Mouse (Mus musculus) left cerebral cortex, postnatal 14 days (tissue): ENCODE results near the gene Fut2. TPM values are rescaled to one million over a fixed set of nuclear protein-coding genes. Genes with fewer than 3 reads are reported as not detected.

ENCODE experiments used
- DNase-seq, 2 experiments: peaks; one replicate each; pipeline ENCODE4 v3.0.0; 2021 to 2022; ENCODE audit warnings: low spot score in 2 of 2, mixed read lengths in 1 of 2
- intact Hi-C: fragments of 180-260 bp; cut with DNase I; formaldehyde crosslinking; loops from one replicate; pipeline ENCODE4 v1.15.1; 2025
- total RNA-seq, 2 experiments: library from RNA; stranded (reverse); gene quantifications; 2 replicates each; pipeline ENCODE4 v1.2.3; 2021

The Fut2 gene
- total RNA-seq, 2 experiments from 2014 or later, result 0.19 to 0.46 TPM

DNA sequence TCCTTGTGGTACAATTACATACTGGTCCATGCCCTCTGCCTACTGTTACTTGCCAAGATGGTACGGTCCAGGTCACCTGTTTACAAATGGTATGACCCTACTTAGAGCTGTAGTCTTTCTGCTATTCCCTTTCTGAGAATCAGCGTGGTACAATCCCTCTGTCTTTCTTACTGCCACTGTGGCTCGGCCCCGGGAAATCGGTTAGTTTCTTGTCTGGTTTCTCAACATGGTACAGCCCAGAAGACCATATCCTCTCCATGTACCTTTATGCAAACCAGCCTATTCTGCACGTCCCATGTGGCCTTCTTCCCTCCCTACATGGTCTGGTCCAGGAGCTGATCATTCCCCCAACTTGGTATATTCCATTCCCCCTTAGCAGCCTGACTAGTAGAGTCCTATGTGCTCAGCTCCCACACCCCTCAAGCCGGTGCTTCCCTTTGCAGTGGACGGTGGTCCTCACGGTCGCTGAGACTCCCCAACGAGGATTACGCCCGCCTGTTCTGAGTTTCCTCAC lies 37.9 kb upstream of the Fut2 start:
- intact Hi-C loops, result loop anchor here (10.0 kb wide), 1 partner anchor 239 kb away; the partner anchor contains the start of gene Bax
- peak; percentile 84 to 98 for DNase-seq

DNA sequence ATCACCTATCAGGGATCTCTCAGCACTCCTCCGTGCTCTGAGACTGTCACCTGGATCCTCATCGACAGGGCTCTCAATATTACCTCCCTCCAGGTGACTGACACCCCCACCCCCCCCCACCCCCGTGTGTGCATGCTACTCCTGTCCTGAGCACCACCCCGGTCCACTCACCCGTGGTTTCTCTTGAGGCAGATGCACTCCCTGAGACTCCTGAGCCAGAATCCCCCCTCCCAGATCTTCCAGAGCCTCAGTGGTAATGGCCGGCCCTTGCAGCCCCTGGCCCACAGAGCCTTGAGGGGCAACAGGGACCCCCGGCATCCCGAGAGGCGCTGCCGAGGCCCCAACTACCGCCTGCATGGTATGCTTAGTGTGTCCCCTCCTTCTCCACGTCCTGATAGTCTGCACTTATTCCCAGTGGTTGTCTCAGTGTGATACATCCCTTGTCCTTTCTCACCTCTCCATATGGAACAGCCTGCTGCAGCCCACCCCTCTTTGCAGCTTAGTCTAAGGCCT lies 37.4 kb upstream of the Fut2 start:
- DNase-seq, result no peak

DNA sequence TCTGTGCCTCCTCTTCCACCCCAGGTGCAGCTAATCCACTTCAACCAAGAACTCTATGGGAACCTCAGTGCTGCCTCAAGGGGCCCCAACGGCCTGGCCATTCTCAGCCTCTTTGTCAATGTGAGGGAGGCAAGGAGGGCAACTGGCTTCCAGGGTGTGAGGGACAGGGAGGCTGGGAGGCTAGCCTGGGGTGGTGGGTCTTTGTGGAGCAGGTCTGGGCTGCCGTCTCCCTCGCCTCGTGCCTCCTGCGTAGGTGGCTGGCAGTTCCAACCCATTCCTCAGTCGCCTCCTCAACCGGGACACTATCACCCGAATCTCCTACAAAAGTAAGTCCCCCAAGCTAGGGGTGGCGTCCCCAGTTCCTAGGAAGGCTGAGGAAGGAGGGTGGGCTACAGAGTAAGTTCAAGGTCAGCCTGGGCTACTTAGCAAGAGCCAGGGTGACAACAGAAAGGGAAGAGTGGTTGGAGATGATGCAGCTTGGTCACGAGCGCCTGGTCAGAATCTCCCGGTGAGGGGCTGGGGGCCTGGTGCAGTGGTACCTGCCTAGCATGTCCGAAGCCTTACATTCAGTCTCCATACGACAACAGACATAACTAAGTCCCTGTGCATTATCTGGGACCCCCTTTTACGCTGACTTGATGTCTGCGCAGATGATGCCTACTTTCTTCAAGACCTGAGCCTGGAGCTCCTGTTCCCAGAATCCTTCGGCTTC lies 36.8 kb upstream of the Fut2 start:
- no peak for DNase-seq
- intact Hi-C loops, result loop anchor here (10.0 kb wide), 1 partner anchor 238 kb away; the partner anchor contains the start of gene Bax

More for the DNA sequence above, 37.4 kb upstream of the Fut2 start:
- intact Hi-C loops, result loop anchor here (10.0 kb wide), 1 partner anchor 239 kb away; the partner anchor contains the start of gene Bax

DNA sequence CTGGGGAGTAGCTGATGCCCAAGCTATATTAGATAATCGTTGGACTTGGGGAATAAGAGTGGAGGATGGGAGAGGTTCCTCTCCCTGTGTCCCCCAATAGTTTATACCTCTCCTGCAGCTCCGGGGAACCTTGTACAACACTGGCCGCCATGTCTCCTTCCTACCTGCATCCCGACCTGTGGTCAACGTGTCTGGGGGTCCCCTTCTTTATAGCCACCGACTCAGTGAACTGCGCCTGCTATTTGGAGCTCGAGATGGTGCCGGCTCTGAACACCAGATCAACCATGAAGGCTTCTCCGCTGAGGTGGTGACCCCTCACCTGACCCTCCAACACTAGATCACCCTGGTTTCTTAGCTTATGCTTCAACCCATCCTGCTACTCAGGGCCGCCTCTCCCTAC lies 36.1 kb upstream of the Fut2 start:
- intact Hi-C loops, result loop anchor here (10.0 kb wide), 1 partner anchor 238 kb away; the partner anchor contains the start of gene Bax

DNA sequence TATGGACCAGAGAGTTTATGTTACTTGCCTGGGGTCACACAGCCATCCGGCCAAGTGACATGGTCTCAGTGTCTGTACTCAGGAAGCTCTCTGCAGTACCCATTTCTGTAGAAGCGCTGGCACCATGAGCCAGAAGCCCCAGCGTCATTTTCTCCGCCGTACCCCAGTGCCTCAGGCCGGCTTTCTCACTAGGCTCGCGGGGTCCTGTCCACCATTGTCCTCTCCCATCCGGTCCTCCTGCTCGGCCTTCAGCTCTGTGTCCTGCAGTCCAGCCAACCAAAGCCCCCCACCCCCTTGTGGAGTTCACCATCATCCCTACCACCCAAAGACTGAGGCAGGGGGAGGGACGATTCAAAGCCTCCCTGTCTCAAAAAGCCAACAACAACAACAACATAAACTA lies 35.4 kb upstream of the Fut2 start:
- DNase-seq, result no peak
- intact Hi-C loops, result loop anchor here (10.0 kb wide), 1 partner anchor 237 kb away; the partner anchor contains the start of gene Bax

More for the DNA sequence above, 36.1 kb upstream of the Fut2 start:
- no peak for DNase-seq

DNA sequence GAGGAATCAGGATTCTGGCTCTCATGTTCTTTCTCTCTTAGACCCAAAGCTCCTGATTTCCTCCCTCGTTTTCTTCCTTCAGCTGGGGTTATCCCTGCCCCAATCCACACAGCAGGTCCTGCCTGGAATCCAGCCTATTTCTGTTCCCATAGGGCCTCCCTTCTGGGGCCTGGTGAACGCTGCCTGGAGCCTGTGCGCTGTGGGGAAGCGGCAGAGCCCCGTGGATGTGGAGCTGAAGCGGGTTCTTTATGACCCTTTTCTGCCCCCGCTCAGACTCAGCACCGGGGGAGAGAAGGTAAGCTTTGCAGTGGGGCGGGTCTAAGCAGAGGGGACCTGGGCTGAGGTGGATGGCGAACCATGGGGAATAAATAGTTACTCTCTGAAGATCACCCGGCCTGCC lies 34.9 kb upstream of the Fut2 start:
- intact Hi-C loops, result loop anchor here (10.0 kb wide), 1 partner anchor 236 kb away; the partner anchor contains the start of gene Bax
- no peak for DNase-seq

DNA sequence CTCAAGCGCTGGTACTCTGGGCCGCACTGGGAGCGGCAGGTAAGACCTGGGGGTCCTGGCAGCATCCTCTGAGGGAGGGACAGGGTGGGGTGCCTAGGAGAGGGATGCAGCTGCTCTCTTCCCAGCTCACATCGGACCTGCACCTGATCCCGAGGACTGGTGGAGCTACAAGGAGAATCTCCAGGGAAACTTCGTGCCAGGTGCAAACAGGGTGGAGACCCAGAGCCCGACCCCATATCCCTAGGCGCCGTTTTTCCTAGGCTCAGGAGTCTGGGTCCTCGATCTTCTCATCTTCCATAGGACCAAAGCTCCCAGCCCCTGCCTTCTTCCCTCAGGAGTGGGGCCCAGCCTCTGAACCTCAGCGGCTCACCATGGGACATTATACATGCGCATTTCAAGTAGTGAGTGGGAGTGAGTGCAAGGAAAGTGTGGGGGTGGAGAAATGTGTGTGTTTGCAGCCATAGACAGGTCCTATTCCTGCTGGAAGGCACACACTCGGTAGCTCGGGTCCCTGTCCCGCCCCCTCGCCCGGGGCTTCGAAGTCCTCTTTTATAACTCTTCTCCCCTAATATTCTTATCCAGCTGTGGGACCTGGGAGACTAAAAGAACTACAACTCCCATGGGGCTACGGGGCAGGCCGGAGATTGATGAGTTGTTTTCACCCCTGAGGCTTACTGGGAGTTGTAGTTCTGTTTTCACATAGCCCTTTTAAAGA lies 34.3 kb upstream of the Fut2 start:
- peak; percentile 82 to 93 for DNase-seq
- intact Hi-C loops, result loop anchor here (10.0 kb wide), 1 partner anchor 236 kb away; the partner anchor contains the start of gene Bax

DNA sequence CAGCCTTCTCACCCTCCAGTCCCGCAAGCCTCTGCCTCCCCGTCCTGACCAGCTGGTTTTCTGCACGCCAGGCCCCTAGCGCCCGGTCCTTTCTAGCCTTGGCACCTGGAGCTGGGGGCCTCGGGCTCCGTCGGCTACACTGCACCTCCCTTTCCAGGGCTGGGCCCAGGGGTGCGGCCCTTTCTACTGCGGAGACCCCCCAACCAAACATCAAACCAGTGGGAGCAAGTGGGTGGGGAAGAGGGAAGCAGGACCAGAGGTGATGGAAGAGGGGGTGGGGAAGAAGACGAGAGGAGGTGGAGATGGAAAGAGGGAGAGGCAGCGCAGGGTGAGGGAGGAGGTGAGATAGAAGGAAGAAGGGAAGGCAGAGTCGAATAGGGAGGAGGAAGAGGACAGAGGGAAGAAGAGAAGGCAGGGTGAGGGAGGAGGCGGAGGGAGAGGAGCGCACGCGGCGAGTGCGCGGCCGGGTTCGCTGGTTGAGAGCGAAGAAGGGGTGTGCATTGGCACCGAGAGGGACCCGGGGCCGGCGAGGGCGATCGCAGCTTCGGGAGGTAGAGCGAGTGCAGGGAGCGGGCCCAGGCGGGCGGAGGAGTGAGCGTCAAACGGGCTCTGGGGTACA lies 33.4 kb upstream of the Fut2 start, which contains the start of gene Car11:
Car11 (plus strand) TSS at position 321 of the 619 bp plus-strand sequence.
- intact Hi-C loops, result loop anchor here (5.0 to 10.0 kb wide), 2 partner anchors 57 to 235 kb away; partner anchors contain the start of gene Bax
- peak in 1 of 2 experiments; percentile 60 for DNase-seq

DNA sequence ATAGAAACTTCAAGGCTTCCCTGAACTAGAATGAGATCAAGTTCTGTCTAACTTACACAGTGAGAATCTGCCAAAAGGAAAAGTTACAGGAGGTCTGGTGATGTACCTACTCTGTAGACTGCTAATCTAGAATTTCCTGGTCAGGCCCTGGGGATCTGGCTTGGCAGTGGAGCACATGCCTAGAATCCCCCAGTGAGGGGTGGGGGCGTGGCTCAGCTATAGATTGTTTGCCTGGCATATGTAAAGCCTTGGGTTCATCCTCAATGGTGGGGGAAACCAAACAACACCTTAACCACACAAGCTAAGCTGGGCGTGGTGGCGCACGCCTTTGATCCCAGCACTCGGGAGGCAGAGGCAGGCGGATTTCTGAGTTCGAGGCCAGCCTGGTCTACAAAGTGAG lies 31.7 kb upstream of the Fut2 start:
- intact Hi-C loops, result loop anchor here (5.0 kb wide), 1 partner anchor 56 kb away; no protein-coding TSS in a partner anchor

DNA sequence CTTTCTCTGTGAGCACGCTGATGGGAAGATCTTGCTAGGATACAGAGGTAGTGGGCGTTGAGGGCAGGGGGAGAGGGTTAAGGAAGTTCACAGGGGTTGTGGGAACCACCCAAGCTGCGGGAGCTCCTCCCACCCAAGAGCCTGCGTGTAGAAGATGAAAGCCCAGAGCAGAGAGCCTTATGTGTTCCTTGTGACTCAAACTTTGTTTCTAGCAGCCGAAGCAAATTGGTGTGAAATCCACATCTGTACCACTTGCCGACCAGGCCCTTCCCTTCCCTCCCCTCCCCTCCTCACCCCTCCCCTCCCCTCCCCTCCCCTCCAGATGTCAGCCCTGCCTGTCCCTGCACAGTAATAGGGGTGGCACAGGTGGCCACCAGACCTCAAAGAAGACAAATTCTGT lies 28.9 kb upstream of the Fut2 start:
- no peak for DNase-seq
- intact Hi-C loops, result loop anchor here (5.0 kb wide), 1 partner anchor 53 kb away; no protein-coding TSS in a partner anchor

More for the DNA sequence above, 31.7 kb upstream of the Fut2 start:
- DNase-seq, result no peak

DNA sequence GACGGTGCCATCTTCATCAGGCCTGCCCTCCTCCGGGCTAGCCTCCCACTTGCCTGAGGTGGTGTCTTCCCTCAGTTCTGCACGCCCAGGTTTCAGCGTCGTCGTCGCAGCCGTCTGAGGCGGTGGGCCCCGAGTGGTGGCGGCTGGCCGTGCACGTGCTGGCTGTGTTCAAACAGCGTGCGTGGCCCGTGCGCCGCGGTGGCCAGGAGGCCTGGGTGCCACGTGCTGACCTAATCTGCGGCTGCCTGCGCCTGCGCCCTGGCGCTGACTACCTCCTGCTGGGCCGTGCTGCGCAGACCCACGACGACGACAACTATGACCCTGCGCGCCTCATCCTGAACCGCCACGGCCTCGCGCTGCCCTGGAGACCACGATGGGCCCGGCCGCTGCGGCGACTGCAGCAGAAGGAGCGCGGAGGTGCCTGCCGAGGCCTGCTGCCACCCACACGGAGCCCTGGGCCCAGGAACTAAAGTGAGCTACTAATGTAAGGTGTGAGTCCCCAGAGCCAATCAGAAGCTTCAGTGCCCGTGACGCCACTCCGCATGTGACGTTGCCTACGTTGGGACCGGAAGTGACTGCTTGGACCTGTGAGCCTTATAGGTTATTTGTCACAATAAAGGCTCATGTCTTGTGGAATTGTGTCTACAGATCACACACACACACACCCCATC lies 27.9 kb upstream of the Fut2 start, which contains the start of gene Sec1:
Sec1 (minus strand) TSS at position 482 of the 671 bp plus-strand sequence.
- intact Hi-C loops, result no loop called here
- no peak for DNase-seq

DNA sequence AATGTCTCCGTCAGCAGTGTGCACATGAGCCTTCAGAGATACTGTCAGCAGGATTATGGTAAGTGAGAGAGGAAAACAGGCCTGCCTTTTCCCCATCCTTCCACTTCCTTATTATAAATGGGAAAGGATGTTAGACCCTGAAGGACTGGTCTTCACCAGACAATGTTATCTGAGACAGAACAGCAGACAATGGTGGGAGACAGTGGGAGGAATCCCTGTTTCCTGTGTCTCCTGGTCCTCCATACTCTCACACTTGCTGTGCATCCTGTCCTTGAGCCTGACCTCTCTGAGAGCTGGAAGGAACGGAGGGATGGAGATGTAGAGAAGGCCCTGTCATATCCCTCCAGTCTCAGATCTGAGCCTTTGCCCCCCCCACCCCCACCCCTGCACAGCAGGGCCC lies 26.2 kb upstream of the Fut2 start:
- DNase-seq, result no peak
- intact Hi-C loops, result no loop called here

DNA sequence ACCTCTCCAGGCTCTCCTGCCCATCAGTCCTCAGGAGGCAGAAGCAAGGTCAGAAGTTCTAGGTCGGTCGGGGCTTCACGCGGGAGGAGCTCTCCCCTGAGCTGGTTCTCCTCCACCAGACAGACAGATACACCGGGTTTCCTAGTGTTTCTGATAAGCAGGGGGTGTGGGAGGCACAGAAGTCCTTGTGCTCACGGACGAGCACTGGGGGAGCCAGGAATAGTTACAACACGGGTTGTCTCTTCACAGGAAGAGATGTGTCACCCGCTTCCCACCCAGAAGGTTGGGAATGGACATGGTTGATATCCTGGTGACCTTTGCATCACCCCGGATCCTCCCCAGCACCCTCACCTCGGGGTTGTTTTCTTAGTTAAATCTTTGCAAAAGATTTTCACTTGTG lies 23.6 kb upstream of the Fut2 start:
- DNase-seq, result no peak
- intact Hi-C loops, result no loop called here

DNA sequence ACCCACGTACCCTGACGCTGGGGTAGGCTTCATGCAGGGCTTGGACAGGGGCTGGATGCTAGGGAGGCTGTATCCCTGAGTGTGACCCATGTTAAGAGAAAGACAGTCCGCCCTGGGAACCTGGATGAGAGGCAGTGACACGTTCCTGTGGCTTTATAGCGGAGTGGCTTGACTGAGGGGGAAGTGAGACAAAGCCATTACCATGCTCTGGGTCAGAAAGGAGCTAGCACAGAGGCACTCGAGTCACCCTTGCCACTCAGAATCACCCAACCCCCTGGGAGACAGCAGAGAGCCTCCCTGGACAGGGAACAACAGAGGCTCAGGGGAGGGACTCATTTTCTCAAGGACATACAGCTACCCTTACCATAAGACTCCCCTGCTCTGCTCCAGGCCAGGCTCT lies 22.9 kb upstream of the Fut2 start:
- DNase-seq, result no peak
- intact Hi-C loops, result no loop called here

DNA sequence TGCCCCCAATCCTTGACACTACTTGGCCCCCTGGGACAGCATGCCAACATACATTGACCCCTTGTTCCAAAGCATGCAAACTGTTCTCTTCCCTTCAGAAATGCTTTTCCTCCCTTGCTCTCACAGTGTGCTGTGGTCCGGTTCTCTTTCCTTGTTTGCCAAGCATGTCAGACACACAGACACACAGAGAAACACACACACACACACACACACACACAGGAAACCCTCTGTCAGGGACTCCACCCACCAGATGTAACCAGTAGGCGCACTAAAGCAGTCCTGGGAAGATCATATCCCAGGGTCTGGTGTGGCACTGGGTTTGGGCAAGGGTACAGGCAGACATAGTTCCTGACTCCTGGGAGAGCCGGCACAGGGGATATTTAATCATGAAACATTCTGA lies 20.6 kb upstream of the Fut2 start:
- intact Hi-C loops, result no loop called here
- DNase-seq, result no peak

DNA sequence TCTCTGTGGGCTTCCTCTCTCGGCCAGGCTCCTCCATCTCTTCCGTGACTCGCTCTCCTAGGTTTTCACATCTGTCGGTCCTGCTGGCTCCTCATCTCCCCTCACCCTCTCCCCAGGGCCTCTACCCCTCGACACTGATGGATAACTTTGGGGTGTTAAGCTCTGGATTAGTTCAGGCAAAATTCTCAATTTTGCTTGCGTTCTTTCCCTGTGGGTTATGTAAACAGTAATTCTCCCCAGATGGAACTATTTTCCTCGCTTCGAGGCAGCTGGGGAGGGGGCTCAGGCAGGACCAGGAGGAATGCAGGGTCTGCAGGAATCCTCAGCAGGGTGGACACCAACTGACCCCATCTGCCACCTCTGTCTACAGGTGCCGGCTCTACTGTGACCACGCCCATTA lies 19.6 kb upstream of the Fut2 start:
- no peak for DNase-seq
- intact Hi-C loops, result no loop called here

DNA sequence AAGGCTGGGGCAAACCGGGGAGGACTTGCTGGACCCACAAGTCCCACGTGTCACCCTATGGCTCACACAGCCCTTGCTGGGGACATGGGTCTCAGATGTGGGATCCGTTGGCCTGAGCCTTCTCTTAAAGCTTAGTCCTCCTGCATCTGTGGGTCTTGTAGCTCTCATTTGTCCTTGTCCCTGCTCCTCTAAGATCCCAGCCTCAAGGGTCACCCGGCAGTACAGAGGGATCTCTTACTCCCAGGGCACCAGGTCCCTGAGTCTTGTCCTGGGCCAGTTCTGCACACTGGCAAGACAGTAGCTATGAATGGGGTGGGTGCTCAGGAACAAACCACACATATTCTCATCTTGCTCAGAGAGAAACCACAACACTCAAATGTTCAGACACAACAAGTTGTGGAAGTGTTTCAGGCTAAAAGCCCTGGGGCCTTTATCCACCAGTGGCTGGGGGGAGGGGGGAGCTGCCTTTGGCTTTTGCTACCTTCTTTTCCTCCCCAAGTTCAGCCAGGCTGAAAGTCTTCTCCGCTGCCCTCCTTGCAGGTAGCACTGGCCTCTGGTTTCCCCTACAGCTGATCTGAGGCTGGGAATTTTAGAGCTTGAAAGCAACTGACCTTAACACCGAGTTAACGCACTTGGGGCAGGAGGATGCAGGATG lies 17.3 kb upstream of the Fut2 start, which contains the start of gene Ntn5:
Ntn5 (plus strand) TSS at position 627 of the 655 bp plus-strand sequence.
- no peak for DNase-seq
- intact Hi-C loops, result loop anchor here (5.0 kb wide), 1 partner anchor 86 kb away; no protein-coding TSS in a partner anchor
